Mouse (Mus musculus) liver, postnatal 0 days (tissue): ENCODE measurements at regions not wholly inside any gene's neighbourhood (a gene's known extent, or its start where the extent isn't known, plus 50 kb on each side); places are given as distances from the start of the nearest gene placed in this dataset.

Source experiments
- ATAC-seq: fragments of 200-750 bp; cut with Nextera tagmentation; 2 replicates; pipeline ENCODE4 v1.8.0; 2017; ENCODE audit warnings: mild to moderate bottlenecking, moderate library complexity
- DNase-seq: peaks from one replicate; pipeline ENCODE4 v3.0.0-alpha.2; 2016
- H3K27ac ChIP-seq: fragments of 300-500 bp; sonication (generic); 2 replicates; pipeline ENCODE4 v1.5.1; 2014; ENCODE audit warnings: antibody characterized with exemption, moderate library complexity, mild to moderate bottlenecking, low read depth
- H3K27me3 ChIP-seq: fragments of 300-500 bp; sonication (generic); 2 replicates; pipeline ENCODE4 v1.6.1; 2014; ENCODE audit warnings: low read length, control low read depth, mixed read lengths; ENCODE audit not compliant: insufficient read depth
- H3K36me3 ChIP-seq: fragments of 300-500 bp; sonication (generic); replicated peaks from 2 replicates; pipeline ENCODE4 v1.6.1; 2014; ENCODE audit warnings: mild to moderate bottlenecking, control low read depth, low read length, moderate library complexity, mixed read lengths; ENCODE audit not compliant: insufficient read depth
- H3K4me1 ChIP-seq: fragments of 300-500 bp; sonication (generic); 2 replicates; pipeline ENCODE4 v1.6.1; 2014; ENCODE audit warnings: antibody characterized with exemption, mild to moderate bottlenecking, control low read depth; ENCODE audit not compliant: insufficient read depth
- H3K4me2 ChIP-seq: fragments of 300-500 bp; sonication (generic); 2 replicates; pipeline ENCODE4 v1.6.1; 2014; ENCODE audit warnings: low read depth, mild to moderate bottlenecking, low read length, moderate library complexity, mixed read lengths
- H3K4me3 ChIP-seq: fragments of 300-500 bp; sonication (generic); 2 replicates; pipeline ENCODE4 v1.5.1; 2014; ENCODE audit warnings: low read depth, low read length
- H3K9ac ChIP-seq: fragments of 300-500 bp; sonication (generic); replicated peaks from 2 replicates; pipeline ENCODE4 v1.6.1; 2014; ENCODE audit warnings: mild to moderate bottlenecking, moderate library complexity
- H3K9me3 ChIP-seq: fragments of 300-500 bp; sonication (generic); 2 replicates; pipeline ENCODE4 v1.6.1; 2016; ENCODE audit warnings: mild to moderate bottlenecking, control low read depth, low read length, mixed read lengths
- CTCF ChIP-seq: sonication (generic); IDR thresholded peaks from 2 replicates; pipeline ENCODE4 v1.5.1; 2016; ENCODE audit warnings: antibody characterized with exemption, low read depth
- EP300 ChIP-seq: IDR thresholded peaks from 2 replicates; pipeline ENCODE4 v1.6.1; 2016; ENCODE audit warnings: antibody characterized with exemption, low read depth, mild to moderate bottlenecking
- WGBS: fragments of 180-500 bp; shearing (Covaris S2); extraction: QIAGEN DNeasy Blood & Tissue Kit; methylation state at CpG from one replicate; pipeline ENCODE4 v1.1.7; 2014; ENCODE audit not compliant: insufficient replicate concordance; 5-methylcytosine and 5-hydroxymethylcytosine counted together

GRCm38 (mm10) chr3:120854322-120854721, 317.2 kb downstream of the Rwdd3 start:
- H3K27ac ChIP-seq: no peak overlapping the region
- no peaks in the 10 kb centered on the region for H3K9me3 ChIP-seq
- TF ChIP-seq CTCF (no peak), EP300 (no peak)
- 72% methylated on average over 3 of the region's 3 CpGs for WGBS
- H3K27me3 ChIP-seq: no peaks in the 10 kb centered on the region
- no peak for DNase-seq
- ATAC-seq: no peak
- no peak overlapping the region for H3K9ac ChIP-seq
- H3K4me1 ChIP-seq: no peaks in the 10 kb centered on the region
- H3K36me3 ChIP-seq: no peaks in the 10 kb centered on the region
- no peak overlapping the region for H3K4me2 ChIP-seq
- H3K4me3 ChIP-seq: no peak overlapping the region

- H3K27me3 ChIP-seq: no peaks in the 10 kb centered on the region
- TF ChIP-seq EP300: no peak
- TF ChIP-seq CTCF: no peak
- H3K4me2 ChIP-seq: no peak overlapping the region
- DNase-seq (no peak), ATAC-seq (no peak)
- H3K9me3 ChIP-seq: no peaks in the 10 kb centered on the region
- no peaks in the 10 kb centered on the region for H3K36me3 ChIP-seq
- H3K27ac ChIP-seq: no peak overlapping the region
- no peak overlapping the region for H3K4me3 ChIP-seq
- no peaks in the 10 kb centered on the region for H3K4me1 ChIP-seq
- whole genome bisulfite sequencing: 82% methylated on average over 2 of the region's 2 CpGs
- H3K9ac ChIP-seq: no peak overlapping the region
These were observed 327.9 kb downstream of the Rwdd3 start for GRCm38 (mm10) chr3:120843623-120844022.

- H3K4me3 ChIP-seq: no peak overlapping the region
- 88% methylated on average over 19 of the region's 19 CpGs for WGBS
These were observed 348.0 kb downstream of the Rwdd3 start for GRCm38 (mm10) chr3:120823536-120823935.

GRCm38 (mm10) chr3:120811901-120812300, 359.6 kb downstream of the Rwdd3 start:
- H3K36me3 ChIP-seq: no peaks in the 10 kb centered on the region
- WGBS: 39% methylated on average over 2 of the region's 2 CpGs

More at GRCm38 (mm10) chr3:120823536-120823935, 348.0 kb downstream of the Rwdd3 start:
- Histone ChIP-seq H3K9me3 (no peaks in the 10 kb centered on the region), H3K4me2 (no peak overlapping the region), H3K4me1 (no peaks in the 10 kb centered on the region), H3K36me3 (no peaks in the 10 kb centered on the region), H3K27me3 (no peaks in the 10 kb centered on the region), H3K9ac (no peak overlapping the region), H3K27ac (no peak overlapping the region)
- ATAC-seq: no peak
- DNase-seq: no peak
- no peak for TF ChIP-seq EP300
- no peak for TF ChIP-seq CTCF

GRCm38 (mm10) chr3:120810527-120810926, 361.0 kb downstream of the Rwdd3 start:
- Histone ChIP-seq H3K4me2 (no peak overlapping the region), H3K27ac (no peak overlapping the region), H3K4me1 (no peaks in the 10 kb centered on the region), H3K9ac (no peak overlapping the region), H3K36me3 (no peaks in the 10 kb centered on the region), H3K27me3 (no peaks in the 10 kb centered on the region), H3K4me3 (no peak overlapping the region), H3K9me3 (no peaks in the 10 kb centered on the region)
- whole genome bisulfite sequencing: 66% methylated on average over 5 of the region's 5 CpGs
- DNase-seq (no peak), ATAC-seq (no peak)
- TF ChIP-seq CTCF (no peak), EP300 (no peak)

More at GRCm38 (mm10) chr3:120811901-120812300, 359.6 kb downstream of the Rwdd3 start:
- Histone ChIP-seq H3K4me1 (no peaks in the 10 kb centered on the region), H3K27ac (no peak overlapping the region), H3K9me3 (no peaks in the 10 kb centered on the region), H3K4me3 (no peak overlapping the region), H3K4me2 (no peak overlapping the region), H3K27me3 (no peaks in the 10 kb centered on the region), H3K9ac (no peak overlapping the region)
- ATAC-seq: no peak
- DNase-seq: no peak
- no peak for TF ChIP-seq CTCF
- TF ChIP-seq EP300: no peak

- Histone ChIP-seq H3K4me3 (no peak overlapping the region), H3K9me3 (no peaks in the 10 kb centered on the region), H3K9ac (no peak overlapping the region), H3K4me1 (no peaks in the 10 kb centered on the region), H3K27ac (no peak overlapping the region), H3K36me3 (no peaks in the 10 kb centered on the region), H3K4me2 (no peak overlapping the region), H3K27me3 (no peaks in the 10 kb centered on the region)
- DNase-seq (no peak), ATAC-seq (no peak)
- TF ChIP-seq CTCF (no peak), EP300 (no peak)
- 63% methylated on average over 6 of the region's 6 CpGs for WGBS
These were observed 361.4 kb downstream of the Rwdd3 start for GRCm38 (mm10) chr3:120810048-120810447.

GRCm38 (mm10) chr3:120786659-120787058, 384.8 kb downstream of the Rwdd3 start:
- H3K27ac ChIP-seq: no peak overlapping the region
- DNase-seq (no peak), ATAC-seq (no peak)
- H3K9ac ChIP-seq: no peak overlapping the region
- H3K27me3 ChIP-seq: no peaks in the 10 kb centered on the region
- no peak overlapping the region for H3K4me3 ChIP-seq
- no peaks in the 10 kb centered on the region for H3K9me3 ChIP-seq
- WGBS: 68% methylated on average over 9 of the region's 9 CpGs
- TF ChIP-seq CTCF (no peak), EP300 (no peak)
- no peaks in the 10 kb centered on the region for H3K36me3 ChIP-seq
- H3K4me2 ChIP-seq: no peak overlapping the region
- no peaks in the 10 kb centered on the region for H3K4me1 ChIP-seq
